Mouse (Mus musculus) thymus, postnatal 10 days (tissue): ENCODE measurements around the gene Ldb3.

Experiments used
- DNase-seq, 2 experiments: peaks; one replicate each; pipeline ENCODE4 v3.0.0; 2021; ENCODE audit warnings: low spot score in 2 of 2

Ldb3 gene

DNA sequence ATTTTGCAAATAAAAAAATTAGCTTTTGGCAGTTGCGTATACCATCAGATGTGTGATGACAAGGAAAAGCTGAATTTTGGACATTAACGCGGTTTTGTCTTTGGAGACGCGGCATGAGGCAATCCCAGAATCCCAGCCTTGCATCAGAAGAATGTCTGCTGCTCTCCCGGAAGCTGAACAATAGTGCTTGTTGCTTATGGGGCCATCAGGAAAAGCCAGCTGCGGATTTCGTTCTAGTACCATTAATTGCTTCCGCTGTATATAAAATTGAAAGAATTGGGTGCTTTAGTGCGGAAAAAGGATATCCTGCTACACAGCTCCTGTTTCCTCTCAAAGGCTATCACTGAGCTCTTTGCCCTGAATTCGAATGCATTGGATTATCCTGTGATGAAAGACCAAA lies 76.6 kb downstream of the Ldb3 start:
- DNase-seq = no peak

GRCm38 (mm10) chr14:34508842-34509439 lies 79.5 kb downstream of the Ldb3 start:
- DNase-seq = no peak

DNA sequence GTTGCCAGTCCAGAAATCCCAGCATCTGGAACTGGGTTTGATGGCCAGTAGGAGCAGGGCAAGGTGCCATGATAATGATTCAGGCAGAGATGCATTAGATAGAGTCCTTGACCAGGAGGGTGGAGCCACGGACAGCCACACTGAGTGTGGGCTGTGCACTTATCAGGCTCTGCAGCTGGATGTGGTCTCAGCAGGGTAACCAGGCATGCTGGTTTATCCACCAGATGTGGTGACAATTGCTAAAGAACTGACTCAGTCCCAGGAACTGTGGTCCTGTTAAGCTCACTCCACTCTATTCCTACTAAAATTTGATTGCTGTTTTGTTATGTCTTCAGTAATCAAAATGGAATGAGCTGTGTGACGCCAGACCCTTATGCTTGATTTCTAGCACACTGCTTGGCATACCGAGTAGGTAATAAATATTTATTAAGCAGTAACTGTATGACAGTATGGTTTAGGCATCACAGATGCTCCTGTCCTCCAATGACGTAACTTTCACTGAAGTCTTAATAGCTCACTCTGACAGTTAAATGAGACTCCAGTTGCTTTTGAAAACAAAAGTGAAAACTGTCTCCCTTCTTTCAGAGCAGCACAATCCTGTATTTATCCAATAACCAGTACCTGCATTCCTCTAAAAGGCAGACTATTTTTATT lies 80.2 kb downstream of the Ldb3 start:
- DNase-seq = no peak

DNA sequence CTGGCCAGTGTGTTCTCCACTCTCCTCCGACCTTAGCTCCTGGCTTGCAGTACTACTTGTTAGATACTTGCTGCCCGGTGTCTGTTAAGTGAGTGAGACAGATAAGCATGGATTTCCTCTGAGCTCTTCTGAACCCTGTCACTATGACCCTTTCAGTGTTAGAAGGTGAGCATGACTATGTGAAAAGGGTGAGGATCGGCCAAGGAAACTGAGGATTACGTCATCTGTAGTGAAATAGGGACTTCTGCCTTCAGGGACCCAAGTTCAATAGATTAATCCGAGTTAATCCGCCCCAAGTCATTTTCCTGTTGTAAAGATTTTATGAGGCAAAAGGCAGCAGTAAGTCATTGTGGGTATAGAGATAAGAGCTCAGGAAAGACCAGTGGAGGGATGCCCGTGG lies 83.2 kb downstream of the Ldb3 start:
- DNase-seq = no peak

DNA sequence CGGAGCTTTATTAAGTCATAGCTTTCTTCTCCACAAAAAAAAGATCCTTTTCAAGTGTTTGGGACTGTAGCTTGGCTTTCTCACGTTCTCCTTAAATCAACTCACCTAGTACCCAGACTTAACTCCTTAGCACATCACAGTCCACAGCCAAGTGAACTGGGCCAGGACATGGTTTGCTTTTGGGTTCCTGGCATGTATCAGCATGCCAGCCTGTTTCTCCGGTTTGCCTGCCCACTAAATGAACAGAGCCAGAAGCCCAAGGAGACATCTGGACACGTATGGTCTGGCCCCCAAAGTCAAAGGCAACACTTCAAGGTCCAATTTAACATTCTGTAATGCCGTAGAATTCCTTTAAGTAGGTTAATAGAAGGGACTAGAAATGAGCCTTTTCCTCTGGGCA lies 84.1 kb downstream of the Ldb3 start:
- DNase-seq = no peak

DNA sequence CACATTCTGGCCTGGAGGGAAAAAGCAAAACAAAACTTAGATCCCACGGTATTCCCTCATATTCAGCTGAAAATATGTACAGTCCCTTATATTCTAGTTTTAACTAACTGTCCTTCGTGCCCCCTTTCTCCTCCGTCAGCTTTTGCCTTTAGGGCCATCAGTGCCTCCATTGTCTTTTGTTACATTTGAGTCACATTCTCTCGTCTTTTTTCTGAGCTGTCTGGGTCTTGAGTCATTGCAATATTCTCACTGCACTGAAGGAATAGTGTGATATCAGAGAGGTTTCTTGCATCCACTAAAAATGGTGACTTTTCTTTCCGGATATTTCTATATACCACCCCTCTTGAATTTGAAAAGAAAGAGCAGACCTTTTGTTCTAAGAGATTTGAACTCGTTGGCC lies 84.7 kb downstream of the Ldb3 start:
- DNase-seq = no peak

DNA sequence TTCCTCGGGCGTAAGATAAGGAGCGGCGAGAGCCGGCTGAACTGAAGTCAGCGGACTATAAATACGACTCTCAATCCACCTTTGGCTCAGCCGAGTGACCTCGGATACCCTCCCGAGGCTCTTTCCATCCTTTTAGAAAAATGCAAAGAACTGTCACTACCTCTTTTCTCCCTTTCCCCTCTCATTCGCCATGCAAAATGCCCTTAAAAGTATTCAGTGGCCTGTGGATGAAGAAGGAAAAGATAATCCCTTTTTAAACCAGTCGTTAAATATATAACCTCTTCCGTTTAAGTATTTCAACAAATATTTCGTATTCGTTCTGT lies 85.2 kb downstream of the Ldb3 start, which contains the start of gene Bmpr1a:
Gene Bmpr1a (minus strand): TSS at position 17 of the 323 bp plus-strand sequence.
- DNase-seq = no peak

DNA sequence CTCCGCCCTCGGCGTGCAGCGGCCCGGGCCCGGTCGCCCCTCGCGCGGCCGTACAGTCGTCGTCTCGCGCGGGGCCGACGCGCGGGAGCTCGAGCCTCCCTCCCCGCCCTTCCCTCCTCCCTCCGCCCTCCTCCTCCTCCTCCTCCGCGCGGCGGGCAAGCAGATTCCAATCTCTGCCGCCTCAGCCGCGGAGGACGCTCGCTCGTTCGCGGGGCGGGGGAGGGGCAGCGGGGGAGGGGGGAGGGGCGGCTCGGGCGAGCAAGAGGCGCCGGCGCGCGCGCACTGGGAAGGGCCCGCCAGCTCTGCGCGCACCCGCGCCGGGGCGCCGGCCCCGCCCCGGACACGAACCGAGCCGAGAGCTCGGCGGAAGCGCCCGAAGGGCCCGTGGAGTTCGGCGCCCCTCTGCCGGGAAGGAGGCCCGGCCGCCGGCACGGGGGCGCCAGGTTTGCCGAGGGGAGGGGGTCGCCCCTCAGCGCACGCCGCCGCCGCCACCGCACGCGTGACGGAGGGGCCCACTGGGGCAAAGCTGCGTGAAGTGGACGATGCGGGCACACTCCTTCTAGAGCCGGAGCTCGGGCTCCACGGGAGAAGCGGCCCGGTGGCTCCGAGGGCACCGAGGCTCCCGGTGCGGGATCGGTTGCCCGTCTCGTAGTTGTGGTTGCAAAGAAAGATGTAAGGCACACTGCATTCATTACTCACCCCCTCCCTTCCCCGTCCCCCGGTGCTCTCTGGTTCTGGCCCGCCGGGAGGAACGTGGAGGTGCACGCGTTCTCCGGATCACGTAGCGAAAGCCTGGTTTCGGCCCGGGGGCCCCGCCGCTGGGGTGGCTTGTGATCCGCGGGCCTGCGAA lies 85.8 kb downstream of the Ldb3 start:
- DNase-seq = peak; percentile 61 to 80

DNA sequence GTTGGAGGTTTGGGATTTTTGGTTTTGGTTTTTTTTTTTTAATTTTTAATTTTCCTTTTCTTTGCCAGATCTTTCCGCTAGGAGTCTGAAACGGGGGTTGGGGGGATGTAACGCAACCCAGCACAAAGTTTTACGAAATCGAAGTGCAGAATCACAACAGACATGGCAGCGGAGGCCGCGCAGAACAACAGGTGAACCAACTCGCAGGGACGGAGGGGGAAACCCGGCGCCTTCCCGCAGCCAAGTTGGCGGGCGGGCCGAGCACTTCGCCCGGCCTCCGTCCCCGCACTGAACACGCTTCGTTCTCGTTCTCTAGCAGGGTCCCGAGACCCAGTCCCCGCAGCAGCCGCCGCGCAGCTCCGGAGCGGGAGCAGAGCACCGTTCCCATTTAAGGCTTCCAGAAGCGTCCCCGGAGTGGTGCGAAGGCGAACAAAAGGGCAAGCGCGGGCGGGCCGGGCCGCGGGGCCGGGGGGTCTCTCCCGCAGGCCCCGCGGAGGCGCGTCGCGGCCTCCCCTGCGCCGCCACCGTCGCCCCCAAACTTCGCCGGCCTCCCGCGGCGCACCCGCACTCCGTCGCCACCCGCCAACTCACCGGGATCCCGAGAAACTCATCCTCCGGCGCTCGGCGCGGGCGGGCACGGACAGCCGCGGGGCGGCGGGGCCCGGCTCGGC lies 86.5 kb downstream of the Ldb3 start:
- DNase-seq = peak in 1 of 2 experiments; percentile 15

DNA sequence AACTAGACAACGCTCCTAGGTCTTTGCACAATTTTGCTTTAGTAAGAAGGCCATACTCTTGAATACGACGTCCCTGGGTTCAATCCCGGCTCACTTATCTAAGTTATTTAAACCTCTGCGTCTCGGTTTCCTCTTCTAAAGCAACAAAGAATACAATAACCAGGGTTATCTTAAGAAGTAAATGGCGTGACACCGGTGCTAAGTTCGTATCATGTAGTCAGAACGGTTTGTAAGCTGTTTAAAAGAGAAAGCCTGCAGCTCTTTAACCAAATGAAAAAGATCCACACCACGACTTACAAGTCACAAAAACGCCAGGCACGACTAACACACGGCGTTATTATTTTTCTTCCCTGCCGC lies 87.1 kb downstream of the Ldb3 start:
- DNase-seq = no peak

- DNase-seq = no peak
Observed at GRCm38 (mm10) chr14:34500309-34500708, 88.2 kb downstream of the Ldb3 start.

- no peak for DNase-seq
Observed at GRCm38 (mm10) chr14:34499664-34500063, 88.8 kb downstream of the Ldb3 start.

DNA sequence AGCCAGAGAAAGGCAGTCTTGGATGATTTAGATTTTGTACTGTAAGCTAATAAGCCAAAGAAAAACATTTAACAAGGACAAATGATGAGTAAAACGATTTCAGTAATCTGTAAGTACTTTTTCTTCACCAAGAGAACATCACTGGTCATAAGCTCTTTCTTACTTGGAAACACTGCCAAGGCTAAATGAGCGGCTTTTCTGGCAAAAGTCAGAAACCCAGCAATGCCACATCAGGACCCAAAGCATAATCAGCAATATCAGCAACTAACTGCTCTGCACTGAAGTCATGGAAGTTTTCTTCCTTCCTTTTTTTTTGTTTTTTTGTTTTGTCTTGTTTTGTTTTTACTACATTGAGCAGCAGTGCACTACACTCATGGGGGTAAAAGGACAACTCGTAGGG lies 91.1 kb downstream of the Ldb3 start:
- DNase-seq = no peak

- DNase-seq = no peak
Observed at GRCm38 (mm10) chr14:34493682-34494081, 94.8 kb downstream of the Ldb3 start.

DNA sequence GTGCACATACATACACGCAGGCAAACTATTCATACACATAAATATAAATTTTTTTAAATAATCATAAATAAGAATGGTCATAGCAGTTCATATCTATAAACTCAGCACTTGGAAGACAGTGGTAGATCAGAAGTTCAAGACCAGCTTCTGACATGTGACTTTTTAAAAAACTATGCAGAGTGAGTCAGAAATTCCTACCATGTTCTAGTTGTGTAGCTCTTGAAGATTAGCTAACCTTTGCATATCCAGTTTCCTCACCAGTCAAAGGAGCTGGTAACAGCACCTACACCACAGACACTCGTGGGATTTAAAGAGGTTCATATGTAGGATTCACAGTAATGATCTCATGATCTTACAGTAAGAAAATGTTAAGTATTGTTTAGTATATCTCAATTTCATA lies 95.8 kb downstream of the Ldb3 start:
- no peak for DNase-seq

- DNase-seq = no peak
Observed at GRCm38 (mm10) chr14:34490965-34491364, 97.5 kb downstream of the Ldb3 start.

GRCm38 (mm10) chr14:34489928-34490327 lies 98.6 kb downstream of the Ldb3 start:
- DNase-seq = no peak

- DNase-seq = no peak
Observed at GRCm38 (mm10) chr14:34486169-34486568, 102.3 kb downstream of the Ldb3 start.

- no peak for DNase-seq
Observed at GRCm38 (mm10) chr14:34483469-34484341, 104.8 kb downstream of the Ldb3 start.
